Mouse (Mus musculus) hindbrain, embryonic 15.5 days (tissue): ENCODE measurements at regions not wholly inside any gene's neighbourhood (a gene's known extent, or its start where the extent isn't known, plus 50 kb on each side); places are given as distances from the start of the nearest gene placed in this dataset.

Source experiments
- ATAC-seq: fragments of 200-750 bp; cut with Nextera tagmentation; 2 replicates; pipeline ENCODE4 v1.8.0; 2017; ENCODE audit warnings: low read depth, moderate number of reproducible peaks, moderate TSS enrichment; ENCODE audit not compliant: low FRiP score
- H3K27ac ChIP-seq: fragments of 300-500 bp; sonication (generic); replicated peaks from 2 replicates; pipeline ENCODE4 v1.5.1; 2015; ENCODE audit warnings: mild to moderate bottlenecking, inconsistent platforms
- H3K27me3 ChIP-seq: fragments of 300-500 bp; sonication (generic); 2 replicates; pipeline ENCODE4 v1.6.1; 2015; ENCODE audit warnings: control low read depth, inconsistent platforms
- H3K36me3 ChIP-seq: fragments of 300-500 bp; sonication (generic); 2 replicates; pipeline ENCODE4 v1.6.1; 2015; ENCODE audit warnings: control low read depth, inconsistent platforms
- H3K4me1 ChIP-seq: fragments of 300-500 bp; sonication (generic); replicated peaks from 2 replicates; pipeline ENCODE4 v1.6.1; 2015; ENCODE audit warnings: control low read depth, inconsistent platforms
- H3K4me2 ChIP-seq: fragments of 300-500 bp; sonication (generic); 2 replicates; pipeline ENCODE4 v1.6.1; 2015; ENCODE audit warnings: moderate library complexity, mild to moderate bottlenecking, inconsistent platforms
- H3K4me3 ChIP-seq: fragments of 300-500 bp; sonication (generic); 2 replicates; pipeline ENCODE4 v1.5.1; 2015; ENCODE audit warnings: mild to moderate bottlenecking, inconsistent platforms
- H3K9ac ChIP-seq: fragments of 300-500 bp; sonication (generic); 2 replicates; pipeline ENCODE4 v1.6.1; 2015; ENCODE audit warnings: inconsistent platforms
- H3K9me3 ChIP-seq: fragments of 300-500 bp; sonication (generic); 2 replicates; pipeline ENCODE4 v1.6.1; 2016; ENCODE audit warnings: control low read depth, inconsistent platforms
- WGBS: fragments of 180-500 bp; shearing (Covaris S2); methylation state at CpG from one replicate; pipeline ENCODE4 v1.1.7; 2015; 5-methylcytosine and 5-hydroxymethylcytosine counted together

GRCm38 (mm10) chr1:19973981-19974380 lies 643.9 kb downstream of the Pkhd1 start:
- H3K27me3 ChIP-seq = no peaks in the 10 kb centered on the region
- H3K4me1 ChIP-seq = no peaks in the 10 kb centered on the region
- WGBS = 53% methylated on average over 2 of the region's 2 CpGs
- no peaks in the 10 kb centered on the region for H3K36me3 ChIP-seq
- no peak for ATAC-seq
- no peak overlapping the region for H3K4me3 ChIP-seq
- no peaks in the 10 kb centered on the region for H3K9me3 ChIP-seq
- H3K4me2 ChIP-seq = no peak overlapping the region
- H3K27ac ChIP-seq = no peak overlapping the region
- H3K9ac ChIP-seq = no peak overlapping the region

- Histone ChIP-seq H3K9me3 (no peaks in the 10 kb centered on the region), H3K4me3 (no peak overlapping the region), H3K4me1 (no peaks in the 10 kb centered on the region), H3K4me2 (no peak overlapping the region), H3K27me3 (no peaks in the 10 kb centered on the region), H3K27ac (no peak overlapping the region), H3K9ac (no peak overlapping the region), H3K36me3 (no peaks in the 10 kb centered on the region)
- no peak for ATAC-seq
These were observed 642.4 kb downstream of the Pkhd1 start for GRCm38 (mm10) chr1:19975436-19975835.

- Histone ChIP-seq H3K27ac (no peak overlapping the region), H3K9me3 (no peaks in the 10 kb centered on the region), H3K27me3 (no peaks in the 10 kb centered on the region), H3K36me3 (no peaks in the 10 kb centered on the region), H3K4me2 (no peak overlapping the region), H3K4me1 (peaks cover 11% of the 10 kb centered on the region), H3K9ac (no peak overlapping the region), H3K4me3 (no peak overlapping the region)
- 22% methylated on average over 1 of the region's 1 CpGs for WGBS
- no peak for ATAC-seq
These were observed 636.7 kb downstream of the Pkhd1 start for GRCm38 (mm10) chr1:19981189-19981588.

- no peaks in the 10 kb centered on the region for H3K9me3 ChIP-seq
- no peak overlapping the region for H3K9ac ChIP-seq
- H3K27me3 ChIP-seq = no peaks in the 10 kb centered on the region
- H3K27ac ChIP-seq = no peak overlapping the region
- H3K4me3 ChIP-seq = no peak overlapping the region
- ATAC-seq = no peak
- H3K36me3 ChIP-seq = no peaks in the 10 kb centered on the region
- WGBS = 38% methylated on average over 3 of the region's 3 CpGs
- peaks cover 11% of the 10 kb centered on the region for H3K4me1 ChIP-seq
- H3K4me2 ChIP-seq = no peak overlapping the region
These were observed 635.1 kb downstream of the Pkhd1 start for GRCm38 (mm10) chr1:19982791-19983190.

GRCm38 (mm10) chr1:19983504-19983903 lies 634.4 kb downstream of the Pkhd1 start:
- no peaks in the 10 kb centered on the region for H3K36me3 ChIP-seq
- H3K4me1 ChIP-seq = peaks cover 11% of the 10 kb centered on the region
- no peak overlapping the region for H3K4me2 ChIP-seq
- H3K27me3 ChIP-seq = no peaks in the 10 kb centered on the region
- no peak overlapping the region for H3K9ac ChIP-seq
- H3K27ac ChIP-seq = no peak overlapping the region
- WGBS = 30% methylated on average over 2 of the region's 2 CpGs
- no peak for ATAC-seq
- no peak overlapping the region for H3K4me3 ChIP-seq
- H3K9me3 ChIP-seq = no peaks in the 10 kb centered on the region

GRCm38 (mm10) chr1:19989921-19990320 lies 627.9 kb downstream of the Pkhd1 start:
- Histone ChIP-seq H3K27ac (no peak overlapping the region), H3K4me1 (no peaks in the 10 kb centered on the region), H3K9me3 (no peaks in the 10 kb centered on the region), H3K9ac (no peak overlapping the region), H3K4me2 (no peak overlapping the region), H3K27me3 (no peaks in the 10 kb centered on the region), H3K36me3 (no peaks in the 10 kb centered on the region), H3K4me3 (no peak overlapping the region)
- WGBS = 78% methylated on average over 4 of the region's 4 CpGs
- ATAC-seq = no peak
